Mouse (Mus musculus) neural tube, embryonic 13.5 days (tissue): ENCODE measurements at regions not wholly inside any gene's neighbourhood (a gene's known extent, or its start where the extent isn't known, plus 50 kb on each side); places are given as distances from the start of the nearest gene placed in this dataset.
A peak's percentile ranks its signal among the peaks of the same experiment; 100 is the strongest.

ENCODE experiments used
- ATAC-seq: fragments of 200-750 bp; cut with Nextera tagmentation; 2 replicates; pipeline ENCODE4 v1.8.0; 2017; ENCODE audit warnings: low read depth, mild to moderate bottlenecking, moderate TSS enrichment, moderate library complexity
- H3K27ac ChIP-seq: fragments of 300-500 bp; sonication (generic); replicated peaks from 2 replicates; pipeline ENCODE4 v1.5.1; 2015; ENCODE audit warnings: moderate library complexity, mild to moderate bottlenecking, inconsistent platforms
- H3K27me3 ChIP-seq: fragments of 300-500 bp; sonication (generic); 2 replicates; pipeline ENCODE4 v1.6.1; 2015; ENCODE audit warnings: mild to moderate bottlenecking, inconsistent platforms
- H3K36me3 ChIP-seq: fragments of 300-500 bp; sonication (generic); 2 replicates; pipeline ENCODE4 v1.6.1; 2015; ENCODE audit warnings: mild to moderate bottlenecking, inconsistent platforms
- H3K4me1 ChIP-seq: fragments of 300-500 bp; sonication (generic); replicated peaks from 2 replicates; pipeline ENCODE4 v1.6.1; 2015; ENCODE audit warnings: inconsistent platforms
- H3K4me2 ChIP-seq: fragments of 300-500 bp; sonication (generic); 2 replicates; pipeline ENCODE4 v1.6.1; 2015; ENCODE audit warnings: inconsistent platforms, mild to moderate bottlenecking, moderate library complexity
- H3K4me3 ChIP-seq: fragments of 300-500 bp; sonication (generic); 2 replicates; pipeline ENCODE4 v1.5.1; 2015; ENCODE audit warnings: mild to moderate bottlenecking, inconsistent platforms
- H3K9ac ChIP-seq: fragments of 300-500 bp; sonication (generic); 2 replicates; pipeline ENCODE4 v1.6.1; 2015; ENCODE audit warnings: moderate library complexity, mild to moderate bottlenecking, inconsistent platforms
- H3K9me3 ChIP-seq: fragments of 300-500 bp; sonication (generic); 2 replicates; pipeline ENCODE4 v1.6.1; 2016; ENCODE audit warnings: inconsistent platforms
- WGBS: fragments of 180-500 bp; shearing (Covaris S2); methylation state at CpG from one replicate; pipeline ENCODE4 v1.1.7; 2015; 5-methylcytosine and 5-hydroxymethylcytosine counted together

GRCm38 (mm10) chr13:53729848-53730247 is 257.0 kb upstream of the Msx2 start:
- Histone ChIP-seq H3K27me3 (no peaks in the 10 kb centered on the region), H3K4me3 (no peak overlapping the region), H3K4me2 (no peak overlapping the region), H3K4me1 (no peaks in the 10 kb centered on the region), H3K27ac (no peak overlapping the region), H3K9me3 (no peaks in the 10 kb centered on the region), H3K9ac (no peak overlapping the region), H3K36me3 (no peaks in the 10 kb centered on the region)
- no peak for ATAC-seq
- 94% methylated on average over 7 of the region's 7 CpGs for WGBS

- Histone ChIP-seq H3K36me3 (no peaks in the 10 kb centered on the region), H3K4me3 (no peak overlapping the region), H3K27me3 (no peaks in the 10 kb centered on the region), H3K4me1 (peaks cover 9% of the 10 kb centered on the region; the same call in 1 of the 2 replicates), H3K27ac (no peak overlapping the region), H3K9me3 (no peaks in the 10 kb centered on the region), H3K4me2 (no peak overlapping the region), H3K9ac (no peak overlapping the region)
- WGBS: 89% methylated on average over 4 of the region's 4 CpGs
- no peak for ATAC-seq
These were observed 253.2 kb upstream of the Msx2 start for GRCm38 (mm10) chr13:53726031-53726430.

GRCm38 (mm10) chr13:53722881-53723280 is 250.0 kb upstream of the Msx2 start:
- no peak for ATAC-seq
- 38% methylated on average over 6 of the region's 6 CpGs for WGBS

GRCm38 (mm10) chr13:53721038-53721463 is 248.2 kb upstream of the Msx2 start:
- no peak overlapping the region for H3K9ac ChIP-seq
- no peaks in the 10 kb centered on the region for H3K9me3 ChIP-seq
- H3K36me3 ChIP-seq: no peaks in the 10 kb centered on the region
- no peak overlapping the region for H3K4me3 ChIP-seq
- 64% methylated on average over 9 of the region's 9 CpGs for WGBS
- H3K4me2 ChIP-seq: no peak overlapping the region
- peaks cover 9% of the 10 kb centered on the region; the same call in 1 of the 2 replicates for H3K4me1 ChIP-seq
- H3K27me3 ChIP-seq: no peaks in the 10 kb centered on the region
- H3K27ac ChIP-seq: no peak overlapping the region
- no peak for ATAC-seq

More at GRCm38 (mm10) chr13:53722881-53723280, 250.0 kb upstream of the Msx2 start:
- Histone ChIP-seq H3K9me3 (no peaks in the 10 kb centered on the region), H3K27ac (no peak overlapping the region), H3K27me3 (no peaks in the 10 kb centered on the region), H3K4me2 (no peak overlapping the region), H3K4me1 (peaks cover 9% of the 10 kb centered on the region; the same call in 1 of the 2 replicates), H3K4me3 (no peak overlapping the region), H3K36me3 (no peaks in the 10 kb centered on the region), H3K9ac (no peak overlapping the region)

- H3K27ac ChIP-seq: no peak overlapping the region
- H3K4me1 ChIP-seq: 0 out of 2 replicates have a peak, but pooled peaks cover 3% of the 10 kb centered on the region
- no peak overlapping the region for H3K9ac ChIP-seq
- no peak overlapping the region for H3K4me2 ChIP-seq
- 84% methylated on average over 4 of the region's 4 CpGs for WGBS
- no peaks in the 10 kb centered on the region for H3K36me3 ChIP-seq
- no peak overlapping the region for H3K4me3 ChIP-seq
- H3K27me3 ChIP-seq: no peaks in the 10 kb centered on the region
- no peaks in the 10 kb centered on the region for H3K9me3 ChIP-seq
- no peak for ATAC-seq
These were observed 244.7 kb upstream of the Msx2 start for GRCm38 (mm10) chr13:53717582-53717981.

GRCm38 (mm10) chr13:53717086-53717485 is 244.2 kb upstream of the Msx2 start:
- Histone ChIP-seq H3K36me3 (no peaks in the 10 kb centered on the region), H3K9me3 (no peaks in the 10 kb centered on the region), H3K4me1 (0 out of 2 replicates have a peak, but pooled peaks cover 3% of the 10 kb centered on the region), H3K27me3 (no peaks in the 10 kb centered on the region), H3K27ac (no peak overlapping the region), H3K4me3 (no peak overlapping the region), H3K4me2 (no peak overlapping the region), H3K9ac (no peak overlapping the region)
- 81% methylated on average over 2 of the region's 2 CpGs for WGBS
- no peak for ATAC-seq

- Histone ChIP-seq H3K9ac (no peak overlapping the region), H3K4me1 (no peaks in the 10 kb centered on the region), H3K36me3 (no peaks in the 10 kb centered on the region), H3K4me2 (no peak overlapping the region), H3K4me3 (no peak overlapping the region), H3K9me3 (no peaks in the 10 kb centered on the region), H3K27ac (no peak overlapping the region), H3K27me3 (no peaks in the 10 kb centered on the region)
- ATAC-seq: no peak
- 82% methylated on average over 10 of the region's 10 CpGs for WGBS
These were observed 236.2 kb upstream of the Msx2 start for GRCm38 (mm10) chr13:53709062-53709461.

GRCm38 (mm10) chr13:53707548-53707947 is 234.7 kb upstream of the Msx2 start:
- Histone ChIP-seq H3K9ac (no peak overlapping the region), H3K27ac (no peak overlapping the region), H3K9me3 (no peaks in the 10 kb centered on the region), H3K27me3 (no peaks in the 10 kb centered on the region), H3K4me1 (no peaks in the 10 kb centered on the region), H3K4me2 (no peak overlapping the region), H3K4me3 (no peak overlapping the region), H3K36me3 (no peaks in the 10 kb centered on the region)
- 89% methylated on average over 17 of the region's 17 CpGs for WGBS
- no peak for ATAC-seq

GRCm38 (mm10) chr13:53704104-53704503 is 231.2 kb upstream of the Msx2 start:
- no peak for ATAC-seq
- WGBS: 94% methylated on average over 11 of the region's 11 CpGs
- Histone ChIP-seq H3K9me3 (no peaks in the 10 kb centered on the region), H3K9ac (no peak overlapping the region), H3K4me3 (no peak overlapping the region), H3K4me1 (no peaks in the 10 kb centered on the region), H3K27ac (no peak overlapping the region), H3K4me2 (no peak overlapping the region), H3K27me3 (no peaks in the 10 kb centered on the region), H3K36me3 (no peaks in the 10 kb centered on the region)

- no peak overlapping the region for H3K4me3 ChIP-seq
- no peaks in the 10 kb centered on the region for H3K36me3 ChIP-seq
- H3K4me1 ChIP-seq: peaks cover 17% of the 10 kb centered on the region
- H3K4me2 ChIP-seq: no peak overlapping the region
- no peaks in the 10 kb centered on the region for H3K9me3 ChIP-seq
- no peak overlapping the region for H3K27ac ChIP-seq
- H3K27me3 ChIP-seq: no peaks in the 10 kb centered on the region
- H3K9ac ChIP-seq: no peak overlapping the region
- 31% methylated on average over 3 of the region's 3 CpGs for WGBS
- ATAC-seq: no peak
These were observed 227.4 kb upstream of the Msx2 start for GRCm38 (mm10) chr13:53700236-53700635.

- Histone ChIP-seq H3K27ac (no peak overlapping the region), H3K9ac (no peak overlapping the region), H3K27me3 (no peaks in the 10 kb centered on the region), H3K36me3 (no peaks in the 10 kb centered on the region), H3K4me3 (no peak overlapping the region), H3K9me3 (no peaks in the 10 kb centered on the region), H3K4me1 (peaks cover 17% of the 10 kb centered on the region), H3K4me2 (no peak overlapping the region)
- ATAC-seq: no peak
- WGBS: 46% methylated on average over 6 of the region's 6 CpGs
These were observed 225.1 kb upstream of the Msx2 start for GRCm38 (mm10) chr13:53697954-53698353.

GRCm38 (mm10) chr13:53695385-53695784 is 222.5 kb upstream of the Msx2 start:
- Histone ChIP-seq H3K36me3 (no peaks in the 10 kb centered on the region), H3K4me1 (peaks cover 17% of the 10 kb centered on the region), H3K9ac (no peak overlapping the region), H3K4me3 (no peak overlapping the region), H3K27ac (no peak overlapping the region), H3K27me3 (no peaks in the 10 kb centered on the region), H3K9me3 (no peaks in the 10 kb centered on the region), H3K4me2 (no peak overlapping the region)
- 60% methylated on average over 3 of the region's 3 CpGs for WGBS
- ATAC-seq: no peak

GRCm38 (mm10) chr13:53688934-53689333 is 216.1 kb upstream of the Msx2 start:
- H3K4me3 ChIP-seq: no peak overlapping the region
- peak; percentile 27; the same call in 1 of the 2 replicates for ATAC-seq

More at GRCm38 (mm10) chr13:53688934-53689333, 216.1 kb upstream of the Msx2 start:
- Histone ChIP-seq H3K27ac (no peak overlapping the region), H3K9me3 (no peaks in the 10 kb centered on the region), H3K4me2 (peak overlapping the region; percentile 34), H3K36me3 (no peaks in the 10 kb centered on the region), H3K9ac (no peak overlapping the region), H3K27me3 (no peaks in the 10 kb centered on the region; the same call in 1 of the 2 replicates), H3K4me1 (0 out of 2 replicates have a peak, but pooled peaks cover 5% of the 10 kb centered on the region)
- 55% methylated on average over 8 of the region's 8 CpGs for WGBS
